Mouse (Mus musculus) cerebellum, adult 2 months (tissue): ENCODE data around the gene Dock9. TPM values are rescaled to one million over a fixed set of nuclear protein-coding genes. Genes with fewer than 3 reads are reported as not detected.
A peak's percentile ranks its signal among the peaks of the same experiment; 100 is the strongest.

Experiments
- DNase-seq, 2 experiments: peaks; one replicate each; pipeline ENCODE4 v3.0.0; 2021
- H3K27ac ChIP-seq: fragments of 200-500 bp; 2 replicates; pipeline ENCODE4 v1.5.1; 2012; ENCODE audit warnings: low read length, control low read depth, inconsistent platforms; ENCODE audit not compliant: insufficient read depth
- H3K27me3 ChIP-seq: fragments of 200-500 bp; 2 replicates; pipeline ENCODE4 v1.6.1; 2012; ENCODE audit warnings: inconsistent platforms, mild to moderate bottlenecking, low read length, moderate library complexity; ENCODE audit not compliant: control insufficient read depth, insufficient read depth
- H3K4me1 ChIP-seq: fragments of 200-500 bp; 2 replicates; pipeline ENCODE4 v1.6.1; 2011; ENCODE audit warnings: low read length; ENCODE audit not compliant: control insufficient read depth, insufficient read depth
- H3K4me3 ChIP-seq: fragments of 200-500 bp; replicated peaks from 2 replicates; pipeline ENCODE3; 2011; ENCODE audit warnings: mild to moderate bottlenecking, low read depth, low read length, control low read depth; ENCODE audit not compliant: insufficient read depth
- CTCF ChIP-seq: fragments of 200-500 bp; IDR thresholded peaks from 2 replicates; pipeline ENCODE4 v1.5.1; 2011; ENCODE audit warnings: low read depth, mild to moderate bottlenecking, control low read depth, low read length, moderate library complexity, borderline replicate concordance; ENCODE audit not compliant: insufficient read depth
- POLR2A ChIP-seq: fragments of 200-500 bp; IDR thresholded peaks from 2 replicates; pipeline ENCODE4 v1.6.1; 2011; ENCODE audit warnings: low read length, control low read depth, borderline replicate concordance; ENCODE audit not compliant: insufficient read depth
- WGBS: fragments of 180-500 bp; shearing (Covaris S2); methylation state at CpG from one replicate; pipeline ENCODE4 v1.1.7; 2018; 5-methylcytosine and 5-hydroxymethylcytosine counted together
- polyA plus RNA-seq: library from polyadenylated mRNA; depleted of rRNA; stranded (reverse); fragments of >200 nt; gene quantifications from 2 replicates; pipeline ENCODE4 v1.2.3, GENCODE M21; 2012

Dock9 gene
- polyA plus RNA-seq, 1 experiment = 140 TPM

DNA sequence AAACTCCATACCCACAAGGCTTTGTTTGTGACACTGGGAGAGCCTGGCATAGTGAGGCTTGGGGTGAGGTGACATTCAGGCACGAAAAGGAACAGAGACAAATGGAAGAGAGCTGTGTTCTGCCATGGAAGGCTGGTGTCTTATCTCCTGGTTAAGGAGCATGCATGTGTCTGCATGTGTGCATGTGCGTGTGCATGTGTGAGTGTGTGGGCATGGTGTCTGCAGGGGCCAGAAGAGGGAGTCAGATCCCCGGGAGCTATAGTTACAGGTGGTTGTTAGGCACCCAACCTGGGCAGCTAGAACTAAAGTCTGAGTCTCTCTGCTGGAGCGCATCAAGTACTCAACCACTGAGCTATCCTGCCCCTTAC, 83.8 kb downstream of the Dock9 start:
- Histone ChIP-seq H3K27me3 (no peaks in the 10 kb centered on the region), H3K27ac (no peak overlapping the region), H3K4me3 (no peak overlapping the region), H3K4me1 (peaks cover 37% of the 10 kb centered on the region)
- TF ChIP-seq POLR2A (no peak), CTCF (no peak)
- no peak for DNase-seq
- 67% methylated on average over 4 of the region's 4 CpGs for WGBS

GRCm38 (mm10) chr14:121713166-121713829, 84.3 kb downstream of the Dock9 start:
- Histone ChIP-seq H3K27ac (no peak overlapping the region), H3K4me1 (peaks cover 38% of the 10 kb centered on the region), H3K27me3 (no peaks in the 10 kb centered on the region), H3K4me3 (no peak overlapping the region)
- no peak for TF ChIP-seq POLR2A
- no peak for TF ChIP-seq CTCF
- 50% methylated on average over 7 of the region's 7 CpGs for WGBS
- DNase-seq = no peak

- no peak for DNase-seq
- no peak for TF ChIP-seq POLR2A
- no peak for TF ChIP-seq CTCF
- H3K4me3 ChIP-seq = no peak overlapping the region
- H3K27ac ChIP-seq = 0 out of 2 replicates have a peak overlapping the region, but pooled peaks have one; percentile 17
- no peaks in the 10 kb centered on the region for H3K27me3 ChIP-seq
- 76% methylated on average over 14 of the region's 14 CpGs for WGBS
- peaks cover 39% of the 10 kb centered on the region for H3K4me1 ChIP-seq
These were observed 86.4 kb downstream of the Dock9 start for GRCm38 (mm10) chr14:121711089-121711826.

GRCm38 (mm10) chr14:121710130-121710529, 87.5 kb downstream of the Dock9 start:
- no peak for DNase-seq
- Histone ChIP-seq H3K4me3 (no peak overlapping the region), H3K27ac (no peak overlapping the region), H3K4me1 (peaks cover 46% of the 10 kb centered on the region), H3K27me3 (no peaks in the 10 kb centered on the region)
- TF ChIP-seq CTCF (no peak), POLR2A (no peak)
- 42% methylated on average over 3 of the region's 3 CpGs for WGBS

DNA sequence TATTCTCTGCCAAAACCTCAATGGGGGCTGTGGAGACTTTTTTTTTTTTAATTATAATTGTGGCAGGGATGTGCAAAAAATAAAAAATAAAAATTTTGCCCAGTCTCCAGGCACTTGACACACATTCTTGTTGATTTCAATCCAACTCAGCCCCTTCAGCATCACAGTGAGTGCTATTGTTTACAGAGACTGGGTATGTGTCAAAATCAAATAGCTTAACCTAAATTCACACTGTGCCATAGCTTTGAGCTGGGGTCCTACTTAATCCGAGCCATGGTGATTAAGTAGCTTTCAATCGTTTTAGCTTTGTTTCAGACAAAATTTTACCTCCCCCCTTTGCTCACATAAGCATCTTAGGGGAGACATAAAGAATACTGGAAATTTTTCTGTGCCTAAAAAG, 89.4 kb downstream of the Dock9 start:
- H3K4me3 ChIP-seq = no peak overlapping the region
- TF ChIP-seq POLR2A (no peak), CTCF (no peak)
- H3K27ac ChIP-seq = no peak overlapping the region
- 43% methylated on average over 2 of the region's 2 CpGs for WGBS
- peaks cover 42% of the 10 kb centered on the region for H3K4me1 ChIP-seq
- no peaks in the 10 kb centered on the region for H3K27me3 ChIP-seq
- no peak for DNase-seq

- Histone ChIP-seq H3K27me3 (no peaks in the 10 kb centered on the region), H3K27ac (no peak overlapping the region), H3K4me1 (peaks cover 47% of the 10 kb centered on the region), H3K4me3 (no peak overlapping the region)
- WGBS = 58% methylated on average over 3 of the region's 3 CpGs
- no peak for DNase-seq
- TF ChIP-seq POLR2A = no peak
- no peak for TF ChIP-seq CTCF
These were observed 91.1 kb downstream of the Dock9 start for GRCm38 (mm10) chr14:121706482-121706901.

GRCm38 (mm10) chr14:121705644-121706043, 92.0 kb downstream of the Dock9 start:
- Histone ChIP-seq H3K27me3 (no peaks in the 10 kb centered on the region), H3K27ac (no peak overlapping the region), H3K4me3 (no peak overlapping the region), H3K4me1 (peaks cover 42% of the 10 kb centered on the region)
- TF ChIP-seq CTCF (no peak), POLR2A (no peak)
- WGBS = 51% methylated on average over 5 of the region's 5 CpGs
- no peak for DNase-seq

GRCm38 (mm10) chr14:121702534-121702933, 95.1 kb downstream of the Dock9 start:
- TF ChIP-seq POLR2A = no peak
- TF ChIP-seq CTCF = no peak
- no peaks in the 10 kb centered on the region for H3K27me3 ChIP-seq
- 28% methylated on average over 4 of the region's 4 CpGs for WGBS
- no peak for DNase-seq
- no peak overlapping the region for H3K27ac ChIP-seq
- H3K4me1 ChIP-seq = peaks cover 37% of the 10 kb centered on the region
- no peak overlapping the region for H3K4me3 ChIP-seq
